Mouse (Mus musculus) hindbrain, embryonic 12.5 days (tissue): ENCODE data around the gene Ptpa. TPM values are rescaled to one million over a fixed set of nuclear protein-coding genes. Genes with fewer than 3 reads are reported as not detected.
"Not testable (repeated sequence)": the region's sequence is repeated elsewhere in the genome, so short reads cannot be mapped to it uniquely, and the experiment has no call there.

Source experiments
- ATAC-seq: fragments of 200-750 bp; cut with Nextera tagmentation; 2 replicates; pipeline ENCODE4 v1.8.0; 2017; ENCODE audit warnings: moderate TSS enrichment; ENCODE audit not compliant: low FRiP score
- H3K27ac ChIP-seq: fragments of 300-500 bp; sonication (generic); 2 replicates; pipeline ENCODE4 v1.5.1; 2016; ENCODE audit warnings: mild to moderate bottlenecking
- H3K27me3 ChIP-seq: fragments of 300-500 bp; sonication (generic); 2 replicates; pipeline ENCODE4 v1.6.1; 2016; ENCODE audit warnings: mild to moderate bottlenecking
- H3K36me3 ChIP-seq: fragments of 300-500 bp; sonication (generic); 2 replicates; pipeline ENCODE4 v1.6.1; 2016; ENCODE audit warnings: mild to moderate bottlenecking
- H3K4me1 ChIP-seq: fragments of 300-500 bp; sonication (generic); 2 replicates; pipeline ENCODE4 v1.6.1; 2016
- H3K4me2 ChIP-seq: fragments of 300-500 bp; sonication (generic); replicated peaks from 2 replicates; pipeline ENCODE4 v1.6.1; 2016; ENCODE audit warnings: mild to moderate bottlenecking
- H3K4me3 ChIP-seq: fragments of 300-500 bp; sonication (generic); 2 replicates; pipeline ENCODE4 v1.5.1; 2016; ENCODE audit warnings: mild to moderate bottlenecking
- H3K9ac ChIP-seq: fragments of 300-500 bp; sonication (generic); 2 replicates; pipeline ENCODE4 v1.6.1; 2016; ENCODE audit warnings: mild to moderate bottlenecking, moderate library complexity
- H3K9me3 ChIP-seq: fragments of 300-500 bp; sonication (generic); replicated peaks from 2 replicates; pipeline ENCODE4 v1.6.1; 2016; ENCODE audit warnings: mild to moderate bottlenecking
- WGBS: fragments of 180-500 bp; shearing (Covaris S2); methylation state at CpG from one replicate; pipeline ENCODE4 v1.1.7; 2016; 5-methylcytosine and 5-hydroxymethylcytosine counted together
- polyA plus RNA-seq: library from polyadenylated mRNA; unstranded; fragments of >200 nt; fragmentation: Nextera tagmentation; extraction: Ambion mirVana; gene quantifications from 2 replicates; pipeline ENCODE4 v1.2.1, GENCODE M21; 2016

Ptpa gene
- polyA plus RNA-seq, 1 experiment from 2014 or later = 133 TPM

DNA sequence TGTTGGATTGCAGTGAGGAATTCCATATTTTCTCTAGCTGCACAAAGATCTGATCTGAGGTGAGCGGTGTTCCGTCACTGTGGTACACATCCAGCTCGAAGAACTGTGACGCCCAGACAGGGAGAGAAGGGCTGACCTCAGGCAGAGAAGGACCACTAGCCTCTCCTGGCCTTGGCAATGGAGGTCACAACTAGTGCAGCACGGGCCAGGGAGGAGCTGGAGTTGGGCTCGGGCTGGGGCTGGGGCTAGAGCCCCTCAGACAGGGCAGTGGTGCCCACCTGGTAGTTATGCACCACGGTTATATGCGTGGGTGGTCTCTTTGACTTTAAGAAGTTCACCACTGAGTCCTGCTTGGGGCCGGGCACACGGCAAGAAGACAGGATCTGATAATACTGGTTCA is 8.1 kb upstream of the Ptpa start:
- no peak overlapping the region for H3K4me2 ChIP-seq
- H3K9me3 ChIP-seq = no peaks in the 10 kb centered on the region
- peaks cover 81% of the 10 kb centered on the region for H3K36me3 ChIP-seq
- H3K4me1 ChIP-seq = no peaks in the 10 kb centered on the region
- no peak overlapping the region for H3K27ac ChIP-seq
- no peak for ATAC-seq
- WGBS = 92% methylated on average over 10 of the region's 10 CpGs
- H3K4me3 ChIP-seq = no peak overlapping the region
- H3K9ac ChIP-seq = no peak overlapping the region
- no peaks in the 10 kb centered on the region for H3K27me3 ChIP-seq

DNA sequence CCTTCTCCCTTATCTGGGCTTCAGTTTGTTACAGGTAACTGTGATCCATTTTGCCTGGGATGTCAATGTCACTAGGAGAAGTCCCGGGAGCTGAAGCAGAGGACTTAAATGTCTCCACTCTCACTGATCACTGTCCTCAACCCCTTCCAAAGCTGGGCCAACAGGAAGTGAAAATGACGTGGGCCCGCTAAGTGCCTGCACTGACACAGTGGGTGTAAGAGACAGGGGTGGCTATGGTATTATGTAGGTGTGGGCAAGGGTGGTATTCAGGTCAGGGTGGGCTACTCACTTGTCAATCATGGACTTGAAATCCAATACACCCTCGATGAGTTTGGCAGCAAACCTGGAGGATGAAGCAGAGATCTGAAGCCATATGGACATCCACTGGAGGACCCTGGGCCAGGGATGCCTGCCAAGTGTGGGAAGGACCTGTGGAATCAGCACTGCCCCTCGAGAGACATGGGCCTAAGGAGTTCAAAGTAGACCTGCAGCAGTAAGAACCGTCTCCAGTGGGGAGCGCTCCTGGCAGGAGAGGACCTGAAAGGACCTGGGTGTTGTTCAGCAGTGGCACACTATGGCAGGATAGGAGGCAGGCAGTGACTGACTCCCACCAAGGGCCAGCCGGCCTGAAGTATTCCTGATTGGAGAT is 7.3 kb upstream of the Ptpa start:
- no peak for ATAC-seq
- no peak overlapping the region for H3K4me3 ChIP-seq
- H3K4me2 ChIP-seq = no peak overlapping the region
- no peaks in the 10 kb centered on the region for H3K9me3 ChIP-seq
- no peak overlapping the region for H3K27ac ChIP-seq
- 92% methylated on average over 8 of the region's 8 CpGs for WGBS
- no peak overlapping the region for H3K9ac ChIP-seq
- H3K36me3 ChIP-seq = peaks cover 73% of the 10 kb centered on the region
- H3K27me3 ChIP-seq = no peaks in the 10 kb centered on the region
- H3K4me1 ChIP-seq = peaks cover 2% of the 10 kb centered on the region; the same call in 1 of the 2 replicates

DNA sequence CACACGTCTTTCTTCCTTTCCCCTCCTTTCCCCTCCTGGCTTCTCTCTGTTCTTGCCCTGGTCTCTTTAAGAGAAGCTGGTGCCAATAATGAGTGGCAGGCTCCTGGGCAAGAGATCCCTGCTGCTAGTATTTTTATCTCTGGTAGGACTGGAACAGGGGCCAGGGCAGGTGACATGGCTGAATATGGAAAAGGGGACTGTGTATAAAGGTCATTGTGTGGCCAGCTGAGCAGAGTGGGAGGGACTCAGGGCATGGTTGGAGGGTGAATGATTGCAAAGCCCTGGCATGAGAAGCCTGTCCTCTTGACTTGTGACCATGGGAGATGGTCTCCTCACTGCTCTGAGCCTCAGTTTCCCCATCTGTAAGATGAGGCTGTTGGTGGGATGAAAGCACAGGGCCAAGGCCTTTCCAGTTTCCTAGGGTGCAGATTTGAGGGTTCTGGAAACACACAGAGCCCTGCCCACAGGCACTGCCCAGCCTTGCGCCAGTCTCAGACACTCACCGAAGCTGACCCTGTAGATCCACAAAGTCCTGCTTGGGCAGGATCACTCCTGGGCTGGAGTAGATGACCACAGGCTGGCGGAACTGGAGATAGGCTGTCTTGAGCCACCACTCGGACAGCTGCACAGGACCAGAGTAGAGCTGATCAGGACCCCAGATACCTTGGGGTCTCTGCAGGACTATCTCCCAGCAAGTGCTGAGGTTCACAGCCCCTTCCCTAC is 6.2 kb upstream of the Ptpa start:
- Histone ChIP-seq H3K27me3 (no peaks in the 10 kb centered on the region; the same call in 1 of the 2 replicates), H3K36me3 (peaks cover 69% of the 10 kb centered on the region), H3K4me1 (peaks cover 12% of the 10 kb centered on the region), H3K9ac (no peak overlapping the region), H3K4me2 (no peak overlapping the region), H3K27ac (no peak overlapping the region), H3K4me3 (no peak overlapping the region), H3K9me3 (no peaks in the 10 kb centered on the region)
- no peak for ATAC-seq
- WGBS = 94% methylated on average over 4 of the region's 5 CpGs

DNA sequence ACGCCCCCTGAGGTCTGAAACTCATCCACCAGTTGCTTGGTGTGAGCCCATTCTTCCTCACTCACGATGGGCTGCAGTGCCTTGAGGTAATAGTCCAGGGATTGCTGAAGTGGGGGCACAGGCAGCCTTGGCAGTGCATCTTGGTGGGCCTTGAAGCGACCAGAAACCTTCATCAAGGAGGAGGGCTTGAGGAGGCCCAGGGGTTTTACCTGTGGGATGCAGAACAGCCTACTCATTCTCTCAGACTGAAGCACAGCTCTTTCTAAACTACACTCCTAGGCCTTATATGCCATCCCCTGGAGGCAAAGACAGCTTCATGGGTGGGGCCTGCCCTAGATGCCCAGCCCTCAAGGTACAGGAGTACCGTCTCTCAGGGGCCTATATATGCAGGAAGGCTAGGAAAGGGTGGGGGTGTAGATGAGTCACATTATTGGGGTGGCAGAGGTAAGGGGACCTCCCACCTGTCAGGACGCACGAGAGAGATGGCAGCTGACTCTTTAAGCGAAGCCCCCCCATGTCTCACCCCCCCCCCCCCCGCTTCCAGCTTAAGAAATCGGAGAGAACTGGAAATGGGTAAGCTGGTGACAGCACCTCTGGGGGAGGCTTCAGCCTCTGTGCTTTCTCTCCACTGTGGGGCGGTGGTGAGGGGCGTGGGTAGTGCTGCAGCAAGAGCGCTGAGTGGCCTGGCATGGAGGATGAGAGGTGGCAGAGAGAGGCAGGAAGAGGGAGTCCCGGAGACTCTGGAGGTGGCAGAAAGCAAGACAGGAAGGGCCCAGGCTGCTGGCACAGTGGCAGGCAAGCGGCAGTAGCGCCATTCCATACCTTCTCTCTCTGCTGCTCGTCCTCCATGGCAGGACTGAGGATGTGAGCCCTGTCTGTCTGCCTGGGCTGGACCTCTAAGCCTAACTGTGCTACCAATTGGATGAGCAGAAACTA is 2.5 kb upstream of the Ptpa start:
- Histone ChIP-seq H3K27ac (no peak overlapping the region), H3K4me3 (no peak overlapping the region), H3K9me3 (no peaks in the 10 kb centered on the region), H3K27me3 (peaks cover 3% of the 10 kb centered on the region; the same call in 1 of the 2 replicates), H3K36me3 (peaks cover 32% of the 10 kb centered on the region), H3K4me1 (peaks cover 31% of the 10 kb centered on the region), H3K4me2 (no peak overlapping the region), H3K9ac (no peak overlapping the region)
- no peak for ATAC-seq
- WGBS = 80% methylated on average over 16 of the region's 16 CpGs

DNA sequence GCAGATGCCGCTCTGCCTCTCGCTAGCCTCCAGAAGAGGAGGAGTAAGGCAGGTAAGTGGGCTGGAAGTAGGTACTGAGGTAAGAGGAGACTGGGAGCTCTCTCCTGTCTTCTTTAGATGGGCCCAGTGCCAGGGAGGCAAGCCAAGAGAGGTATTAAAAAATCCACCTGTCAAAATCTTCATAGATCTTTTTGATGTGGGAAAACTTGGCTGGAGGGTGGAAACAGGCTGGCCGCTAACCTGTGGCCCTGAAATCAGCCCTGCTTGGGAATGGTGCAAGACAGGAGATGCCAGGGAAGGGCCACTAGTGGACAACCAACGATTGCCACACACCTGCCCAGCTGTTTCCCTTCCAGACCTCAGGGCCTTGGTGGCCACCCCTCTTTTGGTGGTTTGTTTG is 1.7 kb upstream of the Ptpa start:
- H3K4me2 ChIP-seq = peak overlapping the region; percentile 63
- peaks cover 24% of the 10 kb centered on the region for H3K36me3 ChIP-seq
- H3K4me3 ChIP-seq = peak overlapping the region; percentile 81; the same call in 1 of the 2 replicates
- peaks cover 3% of the 10 kb centered on the region; the same call in 1 of the 2 replicates for H3K27me3 ChIP-seq
- H3K27ac ChIP-seq = no peak overlapping the region
- H3K4me1 ChIP-seq = peaks cover 39% of the 10 kb centered on the region
- WGBS = 85% methylated on average over 4 of the region's 4 CpGs
- H3K9me3 ChIP-seq = no peaks in the 10 kb centered on the region
- H3K9ac ChIP-seq = no peak overlapping the region
- ATAC-seq = no peak

DNA sequence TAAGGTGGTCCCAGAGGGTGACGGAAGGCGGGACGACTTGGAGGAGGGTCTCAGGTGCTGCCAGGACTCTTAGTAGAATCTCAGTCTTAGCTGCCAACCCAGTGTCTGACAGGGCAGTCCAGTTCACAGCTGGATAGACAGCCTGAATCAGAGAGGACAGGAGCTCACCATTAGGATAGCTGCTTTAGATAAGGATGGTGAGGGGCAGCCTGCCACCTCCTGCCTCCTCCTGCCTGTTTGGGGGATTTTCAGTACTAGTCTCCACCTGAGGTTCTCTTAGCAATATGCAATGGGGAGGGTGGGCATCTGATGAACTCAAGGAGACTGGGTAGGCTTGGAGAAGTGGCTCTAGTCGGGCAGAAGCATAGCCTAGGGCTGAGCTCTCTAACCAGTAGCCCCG is 1.2 kb upstream of the Ptpa start:
- H3K27ac ChIP-seq = no peak overlapping the region
- H3K9me3 ChIP-seq = no peaks in the 10 kb centered on the region
- peak overlapping the region; percentile 63 for H3K4me2 ChIP-seq
- ATAC-seq = no peak
- peaks cover 43% of the 10 kb centered on the region for H3K4me1 ChIP-seq
- H3K9ac ChIP-seq = peak overlapping the region; percentile 96
- H3K4me3 ChIP-seq = peak overlapping the region; percentile 81
- 42% methylated on average over 5 of the region's 5 CpGs for WGBS
- H3K36me3 ChIP-seq = peaks cover 18% of the 10 kb centered on the region
- H3K27me3 ChIP-seq = peaks cover 3% of the 10 kb centered on the region; the same call in 1 of the 2 replicates

DNA sequence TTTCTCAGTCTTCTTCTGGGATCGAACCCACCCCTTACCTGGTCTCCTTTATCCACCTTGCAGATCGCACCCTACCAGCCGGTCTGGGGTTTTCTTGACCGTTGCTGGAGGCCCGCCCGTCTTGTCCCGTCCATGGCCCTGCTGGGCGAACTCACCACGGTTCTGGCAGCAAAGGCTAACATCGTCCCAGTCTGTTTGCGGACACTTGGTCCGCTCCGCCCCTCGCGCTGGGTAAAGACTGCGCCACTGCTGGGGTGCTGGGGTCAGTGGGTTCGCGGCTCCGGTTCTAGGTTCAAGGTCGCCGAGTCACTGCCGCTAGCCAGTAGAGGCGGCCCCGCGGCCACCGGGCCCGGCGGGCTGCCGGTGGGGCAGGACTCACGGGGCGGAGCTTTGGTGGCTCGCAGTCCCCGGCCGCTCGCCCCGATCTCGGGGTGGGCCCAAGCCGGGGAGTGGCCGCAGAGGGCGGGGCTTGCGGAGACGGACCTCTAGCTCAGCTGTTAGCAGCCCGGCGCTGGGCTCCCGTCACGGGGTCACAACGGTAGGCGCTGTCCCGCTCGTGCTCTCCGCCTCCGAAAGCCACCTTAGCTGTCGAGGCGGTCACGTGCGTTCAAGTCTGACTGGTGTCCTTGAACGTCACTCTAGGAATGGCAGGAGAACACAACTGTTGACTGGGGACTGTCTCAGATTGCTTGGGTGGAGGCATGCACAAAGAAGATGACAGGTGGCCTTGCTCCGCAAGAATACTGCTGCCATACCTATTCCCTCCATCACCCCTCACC is 493 bp upstream of the Ptpa start, which contains the start of gene Crat:
Crat (minus strand) TSS at position 657 of the 779 bp plus-strand sequence.
- H3K4me2 ChIP-seq = peak within 1 kb of the TSS; percentile 63
- peak; percentile 91 for ATAC-seq
- H3K4me1 ChIP-seq = peaks cover 43% of the 10 kb centered on the region
- H3K36me3 ChIP-seq = peaks cover 11% of the 10 kb centered on the region
- peaks cover 3% of the 10 kb centered on the region; the same call in 1 of the 2 replicates for H3K27me3 ChIP-seq
- peak within 1 kb of the TSS; percentile 98 for H3K27ac ChIP-seq
- 1% methylated on average over 58 of the region's 58 CpGs for WGBS
- H3K9me3 ChIP-seq = no peaks in the 10 kb centered on the region
- H3K9ac ChIP-seq = peak within 1 kb of the TSS; percentile 96
- peak within 1 kb of the TSS; percentile 81 for H3K4me3 ChIP-seq

DNA sequence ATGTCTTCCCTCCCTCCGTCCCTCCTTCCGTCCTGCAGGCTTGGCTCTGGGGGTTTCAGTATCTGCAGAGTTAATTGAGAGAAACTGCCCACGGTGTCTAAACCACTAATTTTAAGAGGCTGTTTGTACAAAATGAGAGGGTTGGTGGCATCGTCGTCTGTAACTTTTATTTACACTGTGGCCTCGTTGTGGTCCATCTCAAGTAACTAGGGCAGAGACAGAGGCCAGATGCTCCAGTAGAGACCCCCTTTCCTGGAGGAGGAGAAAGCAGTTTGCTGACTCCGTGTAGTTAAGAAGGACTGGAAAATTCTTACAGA is 768 bp downstream of the Ptpa start:
- Histone ChIP-seq H3K4me2 (peak overlapping the region; percentile 63), H3K27ac (peak overlapping the region; percentile 98), H3K9me3 (no peaks in the 10 kb centered on the region), H3K36me3 (0 out of 2 replicates have a peak, but pooled peaks cover 5% of the 10 kb centered on the region), H3K27me3 (peaks cover 3% of the 10 kb centered on the region; the same call in 1 of the 2 replicates), H3K4me1 (peaks cover 46% of the 10 kb centered on the region), H3K9ac (peak overlapping the region; percentile 96), H3K4me3 (peak overlapping the region; percentile 81)
- ATAC-seq = no peak
- whole genome bisulfite sequencing = under 1% methylated on average over 7 of the region's 7 CpGs

DNA sequence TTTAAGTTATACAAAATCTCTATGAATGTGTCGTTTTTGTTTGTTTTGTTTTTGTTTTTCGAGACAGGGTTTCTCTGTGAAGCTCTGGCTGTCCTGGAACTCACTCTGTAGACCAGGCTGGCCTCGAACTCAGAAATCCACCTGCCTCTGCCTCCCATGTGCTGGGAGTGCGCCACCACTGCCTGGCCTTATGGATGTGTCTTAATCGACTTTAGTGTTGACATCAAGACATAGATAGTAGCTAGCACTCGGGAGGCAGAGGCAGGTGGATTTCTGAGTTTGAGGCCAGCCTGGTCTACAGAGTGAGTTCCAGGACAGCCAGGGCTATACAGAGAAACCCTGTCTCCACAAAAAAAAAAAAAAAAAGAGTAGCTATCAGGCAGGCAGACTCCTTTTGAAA is 1.3 kb downstream of the Ptpa start:
- not testable (repeated sequence) for H3K9ac ChIP-seq, H3K36me3 ChIP-seq, H3K27me3 ChIP-seq, ATAC-seq, H3K9me3 ChIP-seq
- peak overlapping the region; percentile 63 for H3K4me2 ChIP-seq
- peak overlapping the region; percentile 81; the same call in 1 of the 2 replicates for H3K4me3 ChIP-seq
- peaks cover 46% of the 10 kb centered on the region for H3K4me1 ChIP-seq
- WGBS = 86% methylated on average over 6 of the region's 6 CpGs
- H3K27ac ChIP-seq = 0 out of 2 replicates have a peak overlapping the region, but pooled peaks have one; percentile 98

DNA sequence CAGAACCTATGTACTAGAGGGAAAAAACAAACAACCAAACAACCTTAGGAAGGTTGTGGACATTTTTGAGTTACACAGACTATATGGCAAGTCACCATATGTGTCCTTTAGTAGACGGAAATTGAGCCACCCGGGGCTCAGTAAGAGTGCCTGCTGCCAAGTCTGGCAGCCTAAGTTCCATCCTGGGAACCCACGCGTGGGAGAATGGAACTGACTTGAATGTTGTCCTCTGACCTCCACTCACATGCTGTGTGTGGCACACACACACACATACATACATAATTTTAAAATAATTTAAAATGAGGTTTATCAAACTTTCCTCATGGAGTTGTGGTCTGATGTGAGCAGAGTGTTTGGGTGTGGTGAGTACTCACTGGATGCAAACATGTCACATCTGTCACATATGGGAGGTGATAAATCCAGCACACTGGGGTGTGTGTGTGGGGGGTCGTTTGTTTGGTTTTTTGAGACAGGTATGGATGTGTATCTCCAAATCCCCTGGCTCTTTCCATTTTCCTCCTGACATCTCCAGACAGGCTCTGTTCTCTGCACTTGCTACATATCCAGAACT is 1.8 kb downstream of the Ptpa start:
- Histone ChIP-seq H3K4me3 (no peak overlapping the region), H3K4me1 (peaks cover 46% of the 10 kb centered on the region)

DNA sequence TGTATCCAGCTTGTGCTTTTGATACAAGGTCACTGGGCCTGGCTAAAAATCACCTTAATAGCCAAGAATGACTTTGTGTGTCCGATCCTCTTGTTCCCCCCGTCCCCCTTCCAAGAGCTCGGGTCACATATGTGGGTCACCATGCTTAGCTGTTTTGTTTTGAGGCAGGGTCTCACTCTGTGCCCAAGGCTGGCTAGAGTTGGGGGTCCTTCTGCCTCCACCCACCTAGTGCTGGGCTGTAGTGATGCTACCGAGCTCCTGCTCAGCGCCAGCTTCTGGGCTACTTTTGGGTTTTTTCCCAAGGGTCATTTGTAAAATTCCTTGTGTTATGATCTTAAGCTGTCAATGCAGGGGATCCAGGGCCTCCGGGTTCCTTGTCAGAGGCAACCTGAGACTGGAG is 2.4 kb downstream of the Ptpa start:
- H3K27me3 ChIP-seq = peaks cover 3% of the 10 kb centered on the region; the same call in 1 of the 2 replicates
- H3K9ac ChIP-seq = peak overlapping the region; percentile 47; the same call in 1 of the 2 replicates
- WGBS = 74% methylated on average over 6 of the region's 6 CpGs
- H3K4me2 ChIP-seq = peak overlapping the region; percentile 29
- no peak for ATAC-seq
- H3K4me3 ChIP-seq = no peak overlapping the region
- peaks cover 46% of the 10 kb centered on the region for H3K4me1 ChIP-seq
- no peaks in the 10 kb centered on the region for H3K36me3 ChIP-seq
- H3K27ac ChIP-seq = peak overlapping the region; percentile 70
- no peaks in the 10 kb centered on the region for H3K9me3 ChIP-seq

More for the DNA sequence above, 1.8 kb downstream of the Ptpa start:
- ATAC-seq = no peak
- Histone ChIP-seq H3K36me3 (no peaks in the 10 kb centered on the region), H3K27me3 (peaks cover 3% of the 10 kb centered on the region; the same call in 1 of the 2 replicates), H3K9me3 (no peaks in the 10 kb centered on the region), H3K9ac (0 out of 2 replicates have a peak overlapping the region, but pooled peaks have one; percentile 47), H3K4me2 (peak overlapping the region; percentile 29; the same call in 1 of the 2 replicates), H3K27ac (no peak overlapping the region)
- 73% methylated on average over 5 of the region's 5 CpGs for WGBS
